Mouse (Mus musculus) limb, embryonic 13.5 days (tissue): Measurements from ENCODE around the gene Gm14685. TPM values are rescaled to one million over a fixed set of nuclear protein-coding genes. Genes with fewer than 3 reads are reported as not detected.
"Not testable (repeated sequence)": the region's sequence is repeated elsewhere in the genome, so short reads cannot be mapped to it uniquely, and the experiment has no call there.

Experiments
- ATAC-seq: fragments of 200-750 bp; cut with Nextera tagmentation; 2 replicates; pipeline ENCODE4 v1.8.0; 2017; ENCODE audit warnings: low read depth, moderate number of reproducible peaks, moderate TSS enrichment; ENCODE audit not compliant: low FRiP score
- H3K27ac ChIP-seq: fragments of 300-500 bp; sonication (generic); 2 replicates; pipeline ENCODE4 v1.5.1; 2015; ENCODE audit warnings: inconsistent platforms, mild to moderate bottlenecking, moderate library complexity
- H3K27me3 ChIP-seq: fragments of 300-500 bp; sonication (generic); 2 replicates; pipeline ENCODE4 v1.6.1; 2015; ENCODE audit warnings: mild to moderate bottlenecking, inconsistent platforms
- H3K36me3 ChIP-seq: fragments of 300-500 bp; sonication (generic); 2 replicates; pipeline ENCODE4 v1.6.1; 2015; ENCODE audit warnings: inconsistent platforms, mild to moderate bottlenecking, moderate library complexity
- H3K4me1 ChIP-seq: fragments of 300-500 bp; sonication (generic); 2 replicates; pipeline ENCODE4 v1.6.1; 2015; ENCODE audit warnings: inconsistent platforms
- H3K4me2 ChIP-seq: fragments of 300-500 bp; sonication (generic); replicated peaks from 2 replicates; pipeline ENCODE4 v1.6.1; 2015; ENCODE audit warnings: inconsistent platforms, mild to moderate bottlenecking, moderate library complexity
- H3K4me3 ChIP-seq: fragments of 300-500 bp; sonication (generic); 2 replicates; pipeline ENCODE4 v1.5.1; 2015; ENCODE audit warnings: moderate library complexity, mild to moderate bottlenecking, inconsistent platforms
- H3K9ac ChIP-seq: fragments of 300-500 bp; sonication (generic); 2 replicates; pipeline ENCODE4 v1.6.1; 2015; ENCODE audit warnings: mild to moderate bottlenecking, inconsistent platforms
- H3K9me3 ChIP-seq: fragments of 300-500 bp; sonication (generic); 2 replicates; pipeline ENCODE4 v1.6.1; 2016; ENCODE audit warnings: inconsistent platforms
- WGBS: fragments of 180-500 bp; shearing (Covaris S2); methylation state at CpG from one replicate; pipeline ENCODE4 v1.1.7; 2015; 5-methylcytosine and 5-hydroxymethylcytosine counted together
- polyA plus RNA-seq: library from polyadenylated mRNA; unstranded; fragments of >200 nt; fragmentation: Nextera tagmentation; extraction: Ambion mirVana; gene quantifications from 2 replicates; pipeline ENCODE4 v1.2.1, GENCODE M21; 2015

Gm14685 gene
- 0.06 and 0.10 TPM in 2 replicates for polyA plus RNA-seq

GRCm38 (mm10) chrX:73116747-73117146 lies at the start of gene Gm14685:
Gene Gm14685 (plus strand): TSS chrX:73117047.
- not testable (repeated sequence) for H3K27ac ChIP-seq, H3K4me3 ChIP-seq, H3K36me3 ChIP-seq, H3K9ac ChIP-seq, H3K27me3 ChIP-seq, ATAC-seq, H3K4me1 ChIP-seq, H3K4me2 ChIP-seq, H3K9me3 ChIP-seq
- no CpG with 5 or more reads among the region's 7 CpGs for WGBS

DNA sequence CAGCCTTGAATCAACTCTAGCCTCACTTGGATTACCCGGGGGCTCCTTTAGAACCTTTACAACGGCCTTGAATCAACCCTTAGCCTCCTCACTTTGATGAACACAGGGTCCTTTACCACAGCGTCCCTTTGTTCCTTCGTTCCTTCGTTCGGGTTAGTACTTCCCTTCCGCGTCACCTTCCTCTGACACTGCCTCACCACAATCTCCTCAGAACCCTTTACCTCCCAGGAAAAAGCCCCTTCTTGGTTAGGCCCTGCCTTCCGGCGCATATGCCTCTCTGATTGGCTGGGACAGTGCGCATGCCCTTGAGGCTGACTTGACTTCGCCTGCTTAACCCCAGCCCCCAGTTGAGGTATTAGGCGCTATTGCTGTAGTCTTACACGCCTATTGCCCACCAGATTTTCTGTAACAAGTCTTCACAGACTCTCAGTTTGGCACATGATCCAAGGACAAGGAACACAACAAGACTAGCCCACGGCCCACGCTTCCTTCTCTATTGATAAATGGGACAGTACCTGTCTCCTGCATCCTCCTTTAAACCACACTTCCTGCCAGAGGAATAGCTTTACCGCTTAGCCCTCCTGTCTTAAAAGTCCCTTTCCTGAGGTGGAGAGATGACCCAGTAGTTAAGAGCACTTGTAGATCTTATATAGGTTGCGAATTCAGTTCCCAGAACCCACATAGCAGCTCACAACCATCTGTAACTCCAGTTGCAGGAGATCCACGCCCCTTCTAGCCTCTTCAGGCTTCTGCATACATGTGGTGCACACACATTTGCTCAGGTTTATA lies 34.4 kb upstream of the Gm14685 start, which contains the start of gene Xlr4a:
TSS of gene Xlr4a (minus strand) at position 212 of the 789 bp plus-strand sequence.
- H3K9me3 ChIP-seq, H3K4me3 ChIP-seq, H3K27me3 ChIP-seq, ATAC-seq, H3K9ac ChIP-seq, H3K4me1 ChIP-seq, H3K4me2 ChIP-seq, H3K27ac ChIP-seq, H3K36me3 ChIP-seq: not testable (repeated sequence)
- 80% methylated on average over 19 of the region's 19 CpGs for WGBS

GRCm38 (mm10) chrX:73096941-73097508 lies 19.8 kb upstream of the Gm14685 start, which contains the start of gene Xlr3a:
Gene Xlr3a (minus strand): TSS chrX:73097095.
- not testable (repeated sequence) for ATAC-seq, H3K27me3 ChIP-seq, H3K4me3 ChIP-seq, H3K4me1 ChIP-seq, H3K9ac ChIP-seq, H3K4me2 ChIP-seq, H3K9me3 ChIP-seq, H3K27ac ChIP-seq, H3K36me3 ChIP-seq
- WGBS = 74% methylated on average over 13 of the region's 13 CpGs

DNA sequence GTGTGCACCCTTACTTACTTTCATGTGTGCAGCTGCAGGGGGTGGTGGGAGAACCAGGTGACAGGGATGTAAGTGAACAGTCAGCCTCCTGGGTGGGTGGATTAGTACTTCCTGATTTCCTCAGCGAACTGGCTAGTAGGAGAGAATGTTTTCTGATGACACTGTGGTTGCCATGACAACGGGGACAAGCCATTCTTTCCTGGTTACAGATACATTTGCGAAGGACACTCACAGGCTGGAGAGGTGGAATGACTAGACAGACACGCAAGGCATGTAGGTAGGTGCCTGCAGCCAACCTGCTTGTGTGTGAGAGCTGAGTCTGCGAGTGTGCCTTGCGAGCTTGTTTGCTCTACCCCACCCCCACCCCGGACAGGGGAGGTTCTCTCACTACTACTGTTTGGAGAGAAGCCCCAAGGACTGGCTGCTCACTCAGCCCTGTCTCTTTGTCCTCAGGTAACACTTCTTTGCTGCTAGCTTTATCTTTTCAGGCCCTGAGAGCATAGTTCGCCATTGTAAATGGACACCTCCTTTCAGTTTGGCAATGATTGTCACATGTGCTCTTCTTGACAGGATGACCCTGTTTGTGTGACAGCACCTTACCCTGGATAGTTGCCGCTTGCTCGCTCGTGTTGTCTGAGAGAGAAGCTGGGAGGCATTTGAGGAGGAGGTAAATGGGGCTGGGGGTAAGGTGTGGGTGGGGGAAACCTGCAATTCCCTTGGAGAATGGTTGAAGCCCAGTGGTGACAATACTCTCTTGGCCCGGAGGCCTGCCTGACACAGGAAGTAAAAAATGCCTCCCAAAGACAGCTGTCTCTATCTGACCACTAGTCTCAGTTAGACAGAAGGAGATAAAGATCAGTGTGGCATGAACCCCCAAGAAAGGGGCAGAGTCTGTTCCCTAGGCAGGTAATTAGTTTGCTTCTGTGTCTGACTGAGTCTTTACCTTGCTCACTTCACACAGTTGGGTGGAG lies 6.3 kb downstream of the Gm14685 start:
- H3K4me1 ChIP-seq, ATAC-seq, H3K27me3 ChIP-seq, H3K4me2 ChIP-seq, H3K36me3 ChIP-seq, H3K9ac ChIP-seq, H3K27ac ChIP-seq, H3K9me3 ChIP-seq, H3K4me3 ChIP-seq: not testable (repeated sequence)
- WGBS = no CpG with 5 or more reads among the region's 12 CpGs

DNA sequence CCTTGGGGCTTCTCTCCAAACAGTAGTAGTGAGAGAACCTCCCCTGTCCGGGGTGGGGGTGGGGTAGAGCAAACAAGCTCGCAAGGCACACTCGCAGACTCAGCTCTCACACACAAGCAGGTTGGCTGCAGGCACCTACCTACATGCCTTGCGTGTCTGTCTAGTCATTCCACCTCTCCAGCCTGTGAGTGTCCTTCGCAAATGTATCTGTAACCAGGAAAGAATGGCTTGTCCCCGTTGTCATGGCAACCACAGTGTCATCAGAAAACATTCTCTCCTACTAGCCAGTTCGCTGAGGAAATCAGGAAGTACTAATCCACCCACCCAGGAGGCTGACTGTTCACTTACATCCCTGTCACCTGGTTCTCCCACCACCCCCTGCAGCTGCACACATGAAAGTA lies 26.4 kb downstream of the Gm14685 start:
- H3K36me3 ChIP-seq, H3K4me2 ChIP-seq, H3K27me3 ChIP-seq, H3K9ac ChIP-seq, H3K4me3 ChIP-seq, ATAC-seq, H3K27ac ChIP-seq, H3K4me1 ChIP-seq, H3K9me3 ChIP-seq: not testable (repeated sequence)
- no CpG with 5 or more reads among the region's 7 CpGs for WGBS

DNA sequence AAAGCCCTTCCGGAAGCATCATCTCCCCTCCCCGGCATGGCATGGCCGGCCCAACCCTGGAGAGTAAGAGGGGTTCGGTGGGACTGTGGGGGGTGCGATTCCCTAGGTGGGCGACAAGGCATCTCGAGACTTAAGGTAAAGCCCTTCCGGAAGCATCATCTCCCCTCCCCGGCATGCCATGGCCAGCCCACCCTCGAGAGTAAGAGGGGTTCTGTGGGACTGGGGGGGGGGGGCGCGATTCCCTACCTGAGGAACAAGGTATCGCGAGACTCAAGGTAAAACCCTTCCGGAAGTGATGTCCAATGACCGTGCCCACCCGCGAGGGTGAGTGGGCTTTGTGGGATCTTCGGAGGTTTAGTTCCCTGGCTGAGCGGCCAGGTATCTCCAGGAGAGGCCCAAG lies 31.6 kb downstream of the Gm14685 start, which contains the start of gene Xlr5b:
TSS of gene Xlr5b (plus strand) at position 301 of the 400 bp plus-strand sequence.
- not testable (repeated sequence) for H3K27me3 ChIP-seq, H3K36me3 ChIP-seq, H3K4me3 ChIP-seq, H3K4me1 ChIP-seq, H3K9me3 ChIP-seq, H3K27ac ChIP-seq, H3K9ac ChIP-seq, ATAC-seq, H3K4me2 ChIP-seq
- no CpG with 5 or more reads among the region's 20 CpGs for WGBS

GRCm38 (mm10) chrX:73149350-73149749 lies 32.5 kb downstream of the Gm14685 start, which contains the start of gene DXBay18:
Gene DXBay18 (minus strand): TSS chrX:73149450.
- H3K4me3 ChIP-seq, H3K36me3 ChIP-seq, H3K4me1 ChIP-seq, ATAC-seq, H3K4me2 ChIP-seq, H3K27me3 ChIP-seq, H3K9ac ChIP-seq, H3K27ac ChIP-seq, H3K9me3 ChIP-seq: not testable (repeated sequence)
- no CpG with 5 or more reads among the region's 7 CpGs for whole genome bisulfite sequencing

DNA sequence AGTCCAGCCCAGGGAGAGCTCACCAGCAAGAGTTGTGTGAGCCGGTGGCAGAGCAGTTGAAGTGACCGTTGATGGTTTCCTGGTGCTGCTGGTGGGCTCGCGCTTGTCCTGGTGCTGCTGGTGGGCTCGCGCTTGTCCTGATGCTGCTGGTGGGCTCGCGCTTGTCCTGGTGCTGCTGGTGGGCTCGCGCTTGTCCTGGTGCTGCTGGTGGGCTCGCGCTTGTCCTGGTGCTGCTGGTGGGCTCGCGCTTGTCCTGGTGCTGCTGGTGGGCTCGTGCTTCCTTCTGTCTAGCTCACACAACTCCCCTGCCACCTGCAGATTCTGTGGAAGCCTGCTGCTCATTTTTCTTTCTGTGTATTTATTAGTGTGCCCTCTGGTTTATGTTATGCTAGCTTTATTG lies 60.0 kb downstream of the Gm14685 start, which contains the start of gene Spin2d:
TSS of gene Spin2d (minus strand) at position 101 of the 400 bp plus-strand sequence.
- not testable (repeated sequence) for H3K4me3 ChIP-seq, H3K4me2 ChIP-seq, H3K9ac ChIP-seq, H3K27me3 ChIP-seq, H3K36me3 ChIP-seq, H3K4me1 ChIP-seq, H3K9me3 ChIP-seq, H3K27ac ChIP-seq, ATAC-seq
- 74% methylated on average over 4 of the region's 15 CpGs for WGBS

Other genes starting within 250 kb of the Gm14685 start
- gene Cetn2, start 198.6 kb upstream of the Gm14685 start, polyA plus RNA-seq = 72.8 and 75.1 TPM in 2 replicates
- gene Nsdhl, start 198.5 kb upstream of the Gm14685 start, polyA plus RNA-seq = 22.4 and 22.7 TPM in 2 replicates
- 25.0 and 28.4 TPM in 2 replicates for gene Zfp185, start 129.7 kb upstream of the Gm14685 start, polyA plus RNA-seq
- 0.20 and 0.24 TPM in 2 replicates for gene Pnma5, start 79.9 kb upstream of the Gm14685 start, polyA plus RNA-seq
- 0.29 and 0.32 TPM in 2 replicates for gene Pnma3, start 52.3 kb upstream of the Gm14685 start, polyA plus RNA-seq
- 0.65 and 1.2 TPM in 2 replicates for gene Xlr4a, start 34.6 kb upstream of the Gm14685 start, polyA plus RNA-seq
- gene Xlr3a, start 20.0 kb upstream of the Gm14685 start, polyA plus RNA-seq = 2.4 and 2.8 TPM in 2 replicates
- not detected in 2 replicates for gene Xlr5b, start 31.7 kb downstream of the Gm14685 start, polyA plus RNA-seq
- gene DXBay18, start 32.4 kb downstream of the Gm14685 start, polyA plus RNA-seq = not detected in 2 replicates
- not detected in 2 replicates for gene Spin2d, start 59.9 kb downstream of the Gm14685 start, polyA plus RNA-seq
- gene Xlr3b, start 75.2 kb downstream of the Gm14685 start, polyA plus RNA-seq = 14.1 and 18.5 TPM in 2 replicates
- gene Xlr4b, start 97.3 kb downstream of the Gm14685 start, polyA plus RNA-seq = 0.56 and 1.2 TPM in 2 replicates
- gene F8a, start 111.2 kb downstream of the Gm14685 start, polyA plus RNA-seq = 10.9 and 12.1 TPM in 2 replicates
- not detected in 2 replicates for gene Xlr4c, start 126.1 kb downstream of the Gm14685 start, polyA plus RNA-seq
- gene Xlr3c, start 148.3 kb downstream of the Gm14685 start, polyA plus RNA-seq = 0.13 and 0.51 TPM in 2 replicates
- 0.09 TPM in 1 of 2 replicates, not detected in the other for gene Xlr5a, start 175.9 kb downstream of the Gm14685 start, polyA plus RNA-seq
- gene Xlr5c, start 175.9 kb downstream of the Gm14685 start, polyA plus RNA-seq = not detected in 2 replicates
- not detected in 2 replicates for gene Gm45015, start 219.8 kb downstream of the Gm14685 start, polyA plus RNA-seq
- gene Zfp275, start 225.6 kb downstream of the Gm14685 start, polyA plus RNA-seq = 19.6 and 23.3 TPM in 2 replicates